Mouse (Mus musculus) E14TG2a.4 (cell line): ENCODE measurements around the gene Paxbp1.

Experiments
- CTCF ChIP-seq: conservative IDR thresholded peaks from 2 replicates; pipeline ENCODE4 v1.5.1; 2014; ENCODE audit warnings: low read length
- POU5F1 ChIP-seq: IDR thresholded peaks from 2 replicates; pipeline ENCODE4 v1.6.1; 2014; ENCODE audit warnings: low read length, borderline replicate concordance

DNA sequence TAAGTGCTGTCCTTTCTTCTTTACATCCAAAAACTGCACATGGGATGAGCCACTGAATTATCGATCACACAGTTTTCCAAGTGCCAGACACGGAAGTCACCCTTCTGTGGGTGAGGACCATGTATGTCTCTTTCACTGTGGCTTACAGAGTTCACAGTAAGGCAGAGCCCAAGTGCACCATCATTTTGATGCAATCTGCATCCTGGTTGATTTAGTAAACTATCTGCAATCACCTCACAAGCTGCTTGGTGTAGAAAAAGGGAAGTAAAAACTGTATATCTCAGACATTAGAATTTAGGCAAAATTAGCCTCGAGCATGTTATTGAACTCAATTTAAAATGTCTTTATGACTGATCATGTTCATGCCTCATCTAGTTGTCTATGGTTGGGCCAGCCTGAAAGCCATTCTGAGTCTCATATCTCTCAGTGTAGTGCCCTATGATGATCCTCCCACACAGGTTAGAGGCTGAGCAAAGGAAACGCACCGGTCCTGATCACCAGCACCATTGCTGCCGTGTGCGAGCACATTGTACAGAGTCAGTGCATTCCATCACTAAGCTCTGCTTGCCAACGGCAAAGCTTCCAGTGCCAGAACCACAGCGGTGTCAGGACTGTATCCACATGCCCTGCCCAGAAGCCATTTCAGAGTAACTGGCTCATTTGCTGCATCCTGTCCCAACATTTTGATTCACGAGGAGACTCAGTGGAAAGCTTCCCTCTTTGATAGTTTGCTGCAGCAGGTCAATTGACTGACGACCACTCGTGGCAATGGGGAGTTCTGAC is 20.4 kb upstream of the Paxbp1 start:
- no peak for TF ChIP-seq CTCF
- TF ChIP-seq POU5F1: no peak
